Mouse (Mus musculus) intestine, postnatal 0 days (tissue): ENCODE measurements around the gene Grin2a. TPM values are rescaled to one million over a fixed set of nuclear protein-coding genes. Genes with fewer than 3 reads are reported as not detected.
"Not testable (repeated sequence)": the region's sequence is repeated elsewhere in the genome, so short reads cannot be mapped to it uniquely, and the experiment has no call there.

Experiments used
- ATAC-seq: fragments of 200-750 bp; cut with Nextera tagmentation; 2 replicates; pipeline ENCODE4 v1.8.0; 2017; ENCODE audit warnings: mild to moderate bottlenecking, moderate TSS enrichment, moderate library complexity
- H3K27ac ChIP-seq: fragments of 300-500 bp; sonication (generic); 2 replicates; pipeline ENCODE4 v1.5.1; 2014; ENCODE audit warnings: mild to moderate bottlenecking, low read depth, low read length, moderate library complexity
- H3K27me3 ChIP-seq: fragments of 300-500 bp; sonication (generic); replicated peaks from 2 replicates; pipeline ENCODE4 v1.6.1; 2014; ENCODE audit warnings: low read length, mixed read lengths; ENCODE audit not compliant: control insufficient read depth, insufficient read depth
- H3K36me3 ChIP-seq: fragments of 300-500 bp; sonication (generic); 2 replicates; pipeline ENCODE4 v1.6.1; 2014; ENCODE audit warnings: mild to moderate bottlenecking, moderate library complexity; ENCODE audit not compliant: control insufficient read depth, insufficient read depth
- H3K4me1 ChIP-seq: fragments of 300-500 bp; sonication (generic); replicated peaks from 2 replicates; pipeline ENCODE4 v1.6.1; 2014; ENCODE audit warnings: antibody characterized with exemption, low read length, mixed read lengths; ENCODE audit not compliant: control insufficient read depth, insufficient read depth
- H3K4me2 ChIP-seq: fragments of 300-500 bp; sonication (generic); replicated peaks from 2 replicates; pipeline ENCODE4 v1.6.1; 2014; ENCODE audit warnings: low read depth, mild to moderate bottlenecking, moderate library complexity
- H3K4me3 ChIP-seq: fragments of 300-500 bp; sonication (generic); 2 replicates; pipeline ENCODE4 v1.5.1; 2014; ENCODE audit warnings: low read depth, low read length
- H3K9ac ChIP-seq: fragments of 300-500 bp; sonication (generic); 2 replicates; pipeline ENCODE4 v1.6.1; 2014; ENCODE audit warnings: mild to moderate bottlenecking, low read depth, low read length
- H3K9me3 ChIP-seq: fragments of 300-500 bp; sonication (generic); 2 replicates; pipeline ENCODE4 v1.6.1; 2016; ENCODE audit warnings: mixed run types; ENCODE audit not compliant: control insufficient read depth
- CTCF ChIP-seq: sonication (generic); IDR thresholded peaks from 2 replicates; pipeline ENCODE4 v1.5.1; 2016; ENCODE audit warnings: low read depth, mild to moderate bottlenecking, control low read depth, antibody characterized with exemption, moderate library complexity
- WGBS: fragments of 180-500 bp; shearing (Covaris S2); extraction: QIAGEN DNeasy Blood & Tissue Kit; methylation state at CpG from one replicate; pipeline ENCODE4 v1.1.7; 2014; 5-methylcytosine and 5-hydroxymethylcytosine counted together
- polyA plus RNA-seq: library from polyadenylated mRNA; unstranded; fragments of >200 nt; fragmentation: Nextera tagmentation; extraction: Ambion mirVana; gene quantifications from 2 replicates; pipeline ENCODE4 v1.2.1, GENCODE M21; 2015

Grin2a gene
- polyA plus RNA-seq, 1 experiment from 2014 or later: not detected

GRCm38 (mm10) chr16:9617215-9617614 is 378.1 kb downstream of the Grin2a start:
- no peak overlapping the region for H3K4me2 ChIP-seq
- H3K27me3 ChIP-seq: no peaks in the 10 kb centered on the region
- H3K4me1 ChIP-seq: no peaks in the 10 kb centered on the region
- 75% methylated on average over 2 of the region's 2 CpGs for WGBS
- ATAC-seq: no peak
- no peak for TF ChIP-seq CTCF
- H3K9me3 ChIP-seq: no peaks in the 10 kb centered on the region
- no peak overlapping the region for H3K4me3 ChIP-seq
- H3K27ac ChIP-seq: no peak overlapping the region
- H3K9ac ChIP-seq: no peak overlapping the region
- no peaks in the 10 kb centered on the region for H3K36me3 ChIP-seq

- Histone ChIP-seq H3K36me3 (no peaks in the 10 kb centered on the region), H3K27ac (no peak overlapping the region), H3K4me1 (no peaks in the 10 kb centered on the region), H3K9me3 (no peaks in the 10 kb centered on the region), H3K4me2 (no peak overlapping the region), H3K9ac (no peak overlapping the region), H3K27me3 (no peaks in the 10 kb centered on the region), H3K4me3 (no peak overlapping the region)
- no peak for TF ChIP-seq CTCF
- 76% methylated on average over 4 of the region's 4 CpGs for WGBS
- ATAC-seq: no peak
These were observed 378.6 kb downstream of the Grin2a start for GRCm38 (mm10) chr16:9616807-9617206.

DNA sequence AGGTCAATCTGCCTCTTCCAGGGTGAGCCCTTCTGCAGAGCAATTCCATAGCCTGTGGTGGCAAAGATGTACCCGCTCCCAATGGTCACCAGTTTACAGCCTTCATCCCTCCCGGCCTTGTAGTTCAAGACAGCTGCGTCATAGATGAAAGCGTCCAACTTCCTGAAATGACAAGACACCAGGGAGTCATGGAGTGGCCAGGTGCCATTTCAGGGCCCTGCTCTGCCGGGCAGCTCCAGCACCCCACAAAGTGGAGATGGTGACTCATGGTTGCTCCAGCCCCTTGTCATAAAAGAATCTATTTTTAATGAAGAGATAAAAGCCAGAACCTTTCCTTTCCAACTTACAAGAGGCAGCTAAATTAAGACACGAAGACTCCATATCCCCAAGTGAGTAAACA is 382.8 kb downstream of the Grin2a start:
- not testable (repeated sequence) for H3K27me3 ChIP-seq, ATAC-seq, H3K4me2 ChIP-seq, H3K4me1 ChIP-seq, H3K27ac ChIP-seq, H3K36me3 ChIP-seq, H3K4me3 ChIP-seq, H3K9ac ChIP-seq, H3K9me3 ChIP-seq
- WGBS: 81% methylated on average over 5 of the region's 6 CpGs

DNA sequence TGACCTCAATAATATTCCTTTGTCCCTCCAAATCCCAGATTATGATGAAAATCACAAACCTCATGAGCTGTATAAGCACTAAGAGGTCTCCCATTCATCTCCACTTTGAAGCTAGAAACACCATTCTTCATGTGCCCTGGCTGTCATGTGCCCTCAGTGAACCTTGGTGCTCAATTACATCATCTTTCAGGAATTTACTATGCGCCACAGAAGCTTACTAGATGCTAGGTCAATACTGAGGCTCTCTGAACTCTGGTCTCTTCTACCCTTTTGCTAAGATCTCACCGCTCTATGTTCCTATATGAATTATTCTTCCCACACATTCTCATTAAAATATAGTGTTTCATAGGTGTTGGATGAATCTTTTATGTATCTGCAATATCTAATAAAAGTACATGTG is 387.9 kb downstream of the Grin2a start:
- Histone ChIP-seq H3K4me3 (no peak overlapping the region), H3K36me3 (no peaks in the 10 kb centered on the region), H3K4me2 (no peak overlapping the region), H3K9ac (no peak overlapping the region), H3K27me3 (no peaks in the 10 kb centered on the region), H3K9me3 (no peaks in the 10 kb centered on the region), H3K27ac (no peak overlapping the region), H3K4me1 (no peaks in the 10 kb centered on the region)
- no peak for TF ChIP-seq CTCF
- ATAC-seq: no peak
- 54% methylated on average over 2 of the region's 2 CpGs for WGBS

- H3K4me1 ChIP-seq: no peaks in the 10 kb centered on the region
- H3K9me3 ChIP-seq: no peaks in the 10 kb centered on the region
- H3K27me3 ChIP-seq: no peaks in the 10 kb centered on the region
- no peak overlapping the region for H3K9ac ChIP-seq
- no peaks in the 10 kb centered on the region for H3K36me3 ChIP-seq
- ATAC-seq: no peak
- TF ChIP-seq CTCF: no peak
- H3K4me3 ChIP-seq: no peak overlapping the region
- 80% methylated on average over 5 of the region's 5 CpGs for WGBS
- H3K4me2 ChIP-seq: no peak overlapping the region
- H3K27ac ChIP-seq: no peak overlapping the region
These were observed 391.4 kb downstream of the Grin2a start for GRCm38 (mm10) chr16:9603983-9604382.

DNA sequence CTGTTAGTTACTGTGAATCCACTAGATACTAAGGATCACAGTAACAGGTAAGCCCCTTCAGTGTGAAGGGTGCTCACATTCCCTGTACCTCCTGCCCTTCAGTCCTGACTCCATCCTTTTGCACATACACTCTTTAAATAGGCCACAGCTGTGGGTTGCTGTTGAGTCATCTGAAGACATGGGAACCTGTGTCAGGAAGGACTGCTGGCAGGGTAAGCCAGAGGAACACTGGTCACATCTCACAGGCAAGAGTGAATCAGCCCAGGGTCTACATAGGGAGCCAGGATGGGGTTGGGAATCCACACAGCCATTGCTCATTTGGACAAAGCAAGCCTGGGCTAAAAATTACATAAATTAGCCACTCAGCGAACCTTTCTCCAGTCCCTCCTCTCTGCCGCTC is 392.8 kb downstream of the Grin2a start:
- Histone ChIP-seq H3K9ac (no peak overlapping the region), H3K4me2 (no peak overlapping the region), H3K4me1 (no peaks in the 10 kb centered on the region), H3K27me3 (no peaks in the 10 kb centered on the region), H3K36me3 (no peaks in the 10 kb centered on the region), H3K27ac (no peak overlapping the region), H3K4me3 (no peak overlapping the region), H3K9me3 (no peaks in the 10 kb centered on the region)
- WGBS: 88% methylated on average over 2 of the region's 2 CpGs
- no peak for TF ChIP-seq CTCF
- no peak for ATAC-seq

DNA sequence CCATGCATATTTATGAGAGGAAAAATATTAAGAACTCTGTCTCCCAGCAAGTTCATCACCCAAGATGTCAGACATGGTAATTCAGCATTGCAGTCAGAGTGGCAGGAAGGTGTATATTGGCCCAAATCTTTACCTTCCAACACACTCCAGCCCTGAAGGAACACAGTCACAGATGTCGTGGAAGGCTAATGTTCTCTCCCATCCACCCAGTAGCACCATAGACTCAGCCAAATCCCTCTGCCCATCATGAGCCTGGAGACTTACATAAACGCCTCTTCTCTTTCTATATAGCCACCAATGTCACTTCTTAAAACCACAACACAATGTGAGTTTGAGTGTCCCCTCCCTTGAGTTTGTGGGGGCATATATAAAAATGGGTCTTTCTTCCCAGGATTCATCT is 406.2 kb downstream of the Grin2a start:
- 70% methylated on average over 2 of the region's 2 CpGs for WGBS
- no peak for ATAC-seq
- TF ChIP-seq CTCF: no peak

More for the DNA sequence above, 406.2 kb downstream of the Grin2a start:
- Histone ChIP-seq H3K4me2 (no peak overlapping the region), H3K9me3 (no peaks in the 10 kb centered on the region), H3K4me3 (no peak overlapping the region), H3K27me3 (no peaks in the 10 kb centered on the region), H3K36me3 (no peaks in the 10 kb centered on the region), H3K4me1 (no peaks in the 10 kb centered on the region), H3K27ac (no peak overlapping the region), H3K9ac (no peak overlapping the region)
